Mouse (Mus musculus) common myeloid progenitor, adult 5-6 weeks (primary cell): ENCODE measurements around the gene Cyp4f39. TPM values are rescaled to one million over a fixed set of nuclear protein-coding genes. Genes with fewer than 3 reads are reported as not detected.
"Not testable (repeated sequence)": the region's sequence is repeated elsewhere in the genome, so short reads cannot be mapped to it uniquely, and the experiment has no call there.

Source experiments
- ATAC-seq: replicated peaks from 2 replicates; pipeline ENCODE4 v1.8.0; 2016; ENCODE audit warnings: low read depth, mild to moderate bottlenecking, moderate TSS enrichment, inconsistent platforms; ENCODE audit not compliant: poor library complexity, severe bottlenecking
- total RNA-seq: library from RNA; stranded (forward); fragments of 200-1000, 187-1606 nt; gene quantifications from 2 replicates; pipeline ENCODE4 v1.2.3, GENCODE M21; 2017

Cyp4f39 gene
- total RNA-seq, 1 experiment from 2014 or later, result 0.73 TPM

DNA sequence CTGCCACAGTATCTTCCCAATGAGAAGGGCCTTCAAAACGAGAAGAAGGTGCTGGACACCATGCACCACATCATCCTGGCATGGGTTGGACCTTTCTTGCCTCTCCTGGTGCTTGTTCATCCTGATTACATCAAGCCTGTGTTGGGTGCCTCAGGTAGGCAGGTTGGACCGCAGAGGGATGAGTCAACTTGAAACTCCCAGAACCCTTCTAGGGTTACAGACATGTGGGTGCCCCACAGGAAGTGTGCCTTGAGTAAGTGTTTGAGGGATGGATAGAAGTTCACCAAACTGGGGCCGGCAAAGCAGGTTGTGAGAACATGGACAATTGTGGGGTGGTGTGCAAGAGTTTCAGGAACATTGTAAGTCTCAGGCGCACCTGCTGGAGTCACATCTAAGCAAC lies 18.3 kb downstream of the Cyp4f39 start:
- no peak for ATAC-seq

DNA sequence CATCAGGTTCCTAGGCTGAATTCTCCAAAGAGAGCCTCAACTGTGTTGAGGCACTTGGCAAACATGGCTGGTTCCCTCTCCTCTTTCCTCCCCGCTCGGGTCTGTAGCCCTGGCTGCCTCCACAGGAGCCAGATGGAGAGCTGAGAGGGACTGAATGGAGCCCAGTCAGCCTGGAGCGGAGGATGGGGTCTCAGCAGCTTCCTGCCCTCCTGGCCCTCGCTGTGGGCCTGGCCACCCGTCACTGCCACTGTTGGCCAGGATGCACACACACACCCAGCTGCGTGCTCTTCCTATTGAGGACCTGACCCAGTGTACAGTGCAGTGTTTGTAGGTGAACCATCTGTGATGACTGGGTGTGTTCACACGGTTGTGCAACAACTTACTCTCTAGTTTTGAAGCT lies 19.7 kb downstream of the Cyp4f39 start:
- no peak for ATAC-seq

DNA sequence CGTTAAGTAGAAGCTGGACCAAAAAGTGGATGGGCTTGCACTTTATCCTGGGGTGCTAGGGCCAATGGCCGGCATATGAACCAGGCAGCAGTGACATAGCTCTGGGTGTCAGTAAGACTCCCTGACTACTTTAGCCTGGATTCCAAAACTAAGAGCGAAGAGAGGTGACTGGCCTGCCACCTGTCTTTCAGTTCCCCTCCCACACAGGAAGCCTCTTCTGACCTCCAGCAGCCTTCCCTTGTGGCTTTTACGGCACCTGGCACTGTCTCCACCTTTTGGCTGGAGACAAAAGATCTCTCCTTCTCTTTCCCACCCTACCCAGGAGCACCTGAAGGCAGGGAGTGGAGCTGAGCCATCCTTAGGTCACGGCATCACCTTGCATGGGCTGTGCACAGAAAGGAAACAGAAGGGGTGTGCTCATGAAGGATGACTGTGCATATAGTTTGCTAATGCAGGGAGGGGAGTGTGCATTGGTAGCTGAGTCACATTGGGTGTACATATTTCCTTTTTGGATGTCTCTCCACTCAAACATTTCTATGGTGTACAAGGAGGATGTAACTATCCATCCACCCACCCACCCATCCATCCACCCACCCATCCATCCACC lies 22.5 kb downstream of the Cyp4f39 start:
- no peak for ATAC-seq

DNA sequence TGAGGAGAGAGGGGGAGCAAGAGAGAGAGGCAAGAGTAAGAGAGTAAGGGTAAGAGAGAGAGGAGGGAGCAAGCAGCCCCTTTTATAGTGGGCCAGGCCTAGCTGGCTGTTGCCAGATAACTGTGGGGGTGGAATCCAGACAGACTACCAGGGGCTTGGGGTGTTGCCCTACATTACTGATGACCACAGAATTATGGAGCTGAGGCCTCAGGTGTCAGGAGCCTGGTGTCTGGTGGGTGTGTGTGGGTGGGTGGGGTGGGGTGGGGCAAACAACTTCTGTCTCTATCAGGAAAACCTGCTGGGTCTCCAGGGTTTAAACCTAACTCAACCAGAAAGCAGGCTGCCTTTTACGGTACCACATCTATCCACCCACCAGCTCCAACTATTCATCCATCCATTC lies 24.7 kb downstream of the Cyp4f39 start:
- ATAC-seq, result no peak

DNA sequence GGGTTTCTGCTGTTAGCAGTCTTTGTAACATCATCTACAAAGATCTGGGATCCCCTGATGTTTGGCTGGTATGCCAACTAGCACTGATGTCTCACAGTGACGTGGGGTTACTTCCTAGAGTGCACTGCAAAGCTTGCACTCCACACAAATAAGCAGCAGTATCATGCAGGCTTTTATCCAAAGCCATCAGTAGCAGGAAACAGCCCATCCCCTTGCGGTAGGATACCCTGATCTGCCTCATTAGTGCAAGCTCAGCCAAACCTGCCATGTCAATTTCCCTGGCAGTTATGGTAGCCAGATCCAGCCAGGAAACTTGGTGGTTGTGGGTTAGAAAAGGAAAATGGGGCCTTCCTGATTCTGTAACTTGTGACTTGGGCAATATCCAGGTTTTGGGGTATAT lies 26.2 kb downstream of the Cyp4f39 start:
- peak; percentile 48 for ATAC-seq

DNA sequence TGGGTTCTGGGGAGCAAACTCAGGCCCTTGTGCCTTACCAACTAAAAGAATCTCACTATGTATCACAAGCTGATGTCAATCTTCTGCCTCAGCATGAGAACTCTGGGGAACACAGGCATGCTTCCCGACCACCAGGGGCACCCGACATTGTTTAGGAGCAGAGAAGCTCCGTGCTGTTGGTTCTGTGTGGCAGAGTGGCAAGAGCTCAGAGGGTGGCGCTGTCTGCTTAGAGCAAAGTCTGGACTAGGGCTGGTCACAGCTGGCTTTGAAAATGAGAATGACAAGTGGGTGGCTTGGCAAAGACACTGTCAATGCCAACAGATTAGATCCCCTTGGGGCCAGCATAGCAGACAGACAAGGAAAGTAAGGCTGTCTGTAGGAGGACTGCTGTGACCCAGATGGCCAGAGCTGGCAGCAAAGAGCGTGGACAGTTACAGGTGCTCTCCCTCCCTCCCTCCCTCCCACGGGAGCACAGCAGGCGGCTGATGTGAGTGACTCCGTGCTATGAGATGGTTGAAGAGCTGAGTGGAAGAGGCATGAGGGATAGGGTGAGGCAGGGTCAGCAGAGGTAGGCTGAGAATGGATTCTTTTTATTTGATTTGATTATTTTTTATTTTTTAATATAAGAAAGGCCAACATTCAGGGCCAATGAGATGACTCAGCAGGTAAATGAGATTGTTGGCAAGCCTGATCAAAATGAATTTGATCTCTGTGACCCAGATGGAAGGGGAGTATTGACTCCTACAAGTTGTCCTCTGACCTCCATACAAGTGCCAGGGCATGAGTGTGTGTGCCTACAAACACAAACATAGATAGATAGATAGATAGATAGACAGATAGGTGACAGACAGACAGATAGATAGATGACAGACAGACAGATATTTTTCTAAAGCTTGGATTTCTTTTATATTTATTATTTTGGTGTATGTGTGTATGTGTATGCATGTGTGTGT lies 27.3 kb downstream of the Cyp4f39 start:
- ATAC-seq, result peak; percentile 67

DNA sequence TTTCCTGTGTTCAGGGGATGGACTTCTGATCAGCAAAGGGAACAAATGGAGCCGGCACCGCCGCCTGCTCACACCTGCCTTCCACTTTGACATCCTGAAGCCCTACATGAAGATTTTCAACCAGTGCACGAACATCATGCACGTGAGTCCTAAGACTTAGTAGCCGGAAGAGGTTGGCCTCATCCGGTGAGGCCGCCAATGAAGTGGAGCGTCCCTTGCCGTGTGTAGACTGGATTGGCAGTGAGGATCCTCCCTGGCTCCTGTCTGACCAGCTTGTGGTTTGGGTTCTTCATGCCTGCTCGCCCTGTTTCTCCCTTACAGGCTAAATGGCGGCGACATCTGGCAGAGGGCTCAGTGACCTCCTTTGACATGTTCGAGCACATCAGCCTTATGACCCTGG lies 29.2 kb downstream of the Cyp4f39 start:
- no peak for ATAC-seq

DNA sequence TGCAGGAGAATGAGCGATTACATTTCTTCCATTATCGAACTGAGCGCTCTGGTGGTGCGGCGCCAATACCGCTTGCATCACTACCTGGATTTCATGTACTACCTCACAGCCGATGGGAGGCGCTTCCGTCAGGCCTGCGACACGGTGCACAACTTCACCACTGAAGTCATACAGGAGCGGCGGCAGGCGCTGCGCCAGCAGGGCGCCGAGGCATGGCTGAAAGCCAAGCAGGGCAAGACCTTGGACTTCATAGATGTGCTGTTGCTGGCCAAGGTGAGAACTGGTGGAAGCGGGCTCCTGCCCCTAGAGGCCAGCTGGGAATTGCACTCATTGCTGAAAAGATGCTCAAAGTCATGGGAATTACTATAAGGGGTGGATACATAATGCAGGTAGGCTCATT lies 30.7 kb downstream of the Cyp4f39 start:
- ATAC-seq, result peak; percentile 68

DNA sequence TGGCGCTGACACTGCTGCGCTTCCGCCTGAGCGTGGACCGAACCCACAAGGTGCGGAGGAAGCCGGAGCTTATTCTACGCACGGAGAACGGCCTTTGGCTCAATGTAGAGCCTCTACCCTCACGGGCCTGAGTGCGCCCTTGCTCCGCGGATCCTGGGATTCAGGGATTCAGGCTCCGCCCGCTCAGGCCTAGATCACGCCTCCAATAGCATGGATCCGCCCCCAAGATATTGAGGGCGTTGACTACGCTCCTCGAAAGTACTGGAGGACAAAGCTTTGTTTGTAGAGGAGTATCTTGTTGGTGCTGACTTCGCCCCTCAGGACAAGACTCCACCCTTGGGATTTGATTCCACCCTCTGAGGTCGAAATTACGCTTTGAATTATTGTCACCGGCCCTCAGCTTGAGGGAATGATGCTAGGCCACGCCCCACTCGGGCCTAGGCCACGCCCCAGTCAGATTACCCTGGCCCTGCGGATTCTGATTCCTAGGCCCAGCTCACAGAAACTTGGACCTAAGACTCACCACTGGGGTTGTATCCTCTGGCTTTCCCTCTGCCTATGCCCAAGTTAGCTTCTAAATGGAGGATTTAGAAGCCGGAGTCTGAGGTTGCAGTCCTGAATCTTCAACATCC lies 39.9 kb downstream of the Cyp4f39 start:
- ATAC-seq, result peak; percentile 56

DNA sequence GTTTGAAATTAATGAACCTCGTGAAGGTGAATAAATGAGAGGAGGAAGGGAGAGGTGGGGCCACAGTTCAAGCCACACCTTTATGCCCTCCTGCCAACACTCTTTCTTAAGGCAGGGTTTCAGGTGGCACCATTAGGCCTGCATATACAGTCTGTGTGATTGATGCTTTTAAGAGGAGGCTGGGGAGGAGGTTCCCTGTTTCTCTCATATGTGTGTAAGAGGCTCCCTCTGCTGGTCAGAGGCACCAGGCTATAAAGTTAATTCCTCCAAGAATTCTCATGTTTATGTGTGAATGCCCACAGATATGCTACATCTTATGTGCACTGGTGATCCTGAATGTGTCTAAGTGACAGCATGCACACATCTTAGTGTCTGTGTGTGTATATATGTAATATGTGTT lies 42.1 kb downstream of the Cyp4f39 start:
- peak; percentile 92 for ATAC-seq

DNA sequence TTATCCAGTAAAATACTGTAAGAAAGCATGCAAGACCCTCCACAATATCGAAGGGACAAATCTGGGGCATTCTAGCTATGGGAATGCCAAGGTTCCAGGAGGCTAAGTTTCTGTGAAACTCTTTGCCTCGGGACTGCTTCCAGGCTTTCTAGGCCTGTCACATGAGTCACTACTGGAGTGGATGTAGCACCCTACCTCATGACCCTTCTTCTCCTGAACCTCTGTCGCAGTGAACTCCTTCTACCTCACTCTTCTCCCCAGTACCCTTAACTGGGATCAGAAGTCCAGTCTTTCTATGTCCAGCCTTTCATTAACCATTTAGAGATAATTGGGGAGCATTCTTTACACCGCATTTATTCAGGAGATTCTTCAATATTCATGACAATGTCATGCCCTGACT lies 48.0 kb downstream of the Cyp4f39 start:
- ATAC-seq, result not testable (repeated sequence)

DNA sequence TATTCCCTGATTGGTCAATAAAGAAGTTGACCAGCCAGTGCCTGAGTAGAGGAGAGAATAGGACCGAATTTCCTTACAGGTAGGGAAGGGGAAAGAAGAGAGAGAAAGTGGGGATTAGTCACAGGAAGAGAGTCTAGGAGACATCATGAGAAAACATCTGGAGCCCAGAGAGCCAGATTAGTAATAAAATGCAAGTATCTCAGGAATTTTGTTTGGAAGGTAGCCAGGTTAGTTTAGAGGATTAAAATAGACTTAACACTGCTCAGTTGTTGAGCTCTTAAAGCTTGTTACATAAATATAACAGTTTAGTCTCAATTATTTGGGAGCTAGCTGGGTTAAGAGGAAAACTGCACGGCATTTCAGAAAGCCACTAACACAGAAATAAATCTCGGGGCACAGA lies 48.5 kb downstream of the Cyp4f39 start:
- ATAC-seq, result no peak

DNA sequence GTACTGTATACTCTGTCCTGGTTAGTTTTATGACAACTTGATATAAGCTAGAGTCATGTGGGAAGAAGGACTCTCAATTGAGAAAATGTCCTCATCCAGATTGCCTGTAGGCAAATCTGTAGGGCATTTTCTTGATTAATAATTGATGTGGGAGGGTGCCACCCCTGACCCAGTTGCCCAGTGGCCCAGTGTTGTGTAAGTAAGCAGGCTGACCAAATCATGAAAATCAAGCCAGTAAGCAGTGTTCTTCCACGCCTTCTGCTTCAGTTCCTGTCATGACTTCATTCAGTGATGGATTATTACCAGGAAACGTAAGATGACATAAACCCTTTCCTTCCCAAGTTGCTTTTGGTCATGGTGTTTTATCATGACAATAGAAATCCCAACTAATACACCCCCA lies 50.6 kb downstream of the Cyp4f39 start:
- no peak for ATAC-seq

DNA sequence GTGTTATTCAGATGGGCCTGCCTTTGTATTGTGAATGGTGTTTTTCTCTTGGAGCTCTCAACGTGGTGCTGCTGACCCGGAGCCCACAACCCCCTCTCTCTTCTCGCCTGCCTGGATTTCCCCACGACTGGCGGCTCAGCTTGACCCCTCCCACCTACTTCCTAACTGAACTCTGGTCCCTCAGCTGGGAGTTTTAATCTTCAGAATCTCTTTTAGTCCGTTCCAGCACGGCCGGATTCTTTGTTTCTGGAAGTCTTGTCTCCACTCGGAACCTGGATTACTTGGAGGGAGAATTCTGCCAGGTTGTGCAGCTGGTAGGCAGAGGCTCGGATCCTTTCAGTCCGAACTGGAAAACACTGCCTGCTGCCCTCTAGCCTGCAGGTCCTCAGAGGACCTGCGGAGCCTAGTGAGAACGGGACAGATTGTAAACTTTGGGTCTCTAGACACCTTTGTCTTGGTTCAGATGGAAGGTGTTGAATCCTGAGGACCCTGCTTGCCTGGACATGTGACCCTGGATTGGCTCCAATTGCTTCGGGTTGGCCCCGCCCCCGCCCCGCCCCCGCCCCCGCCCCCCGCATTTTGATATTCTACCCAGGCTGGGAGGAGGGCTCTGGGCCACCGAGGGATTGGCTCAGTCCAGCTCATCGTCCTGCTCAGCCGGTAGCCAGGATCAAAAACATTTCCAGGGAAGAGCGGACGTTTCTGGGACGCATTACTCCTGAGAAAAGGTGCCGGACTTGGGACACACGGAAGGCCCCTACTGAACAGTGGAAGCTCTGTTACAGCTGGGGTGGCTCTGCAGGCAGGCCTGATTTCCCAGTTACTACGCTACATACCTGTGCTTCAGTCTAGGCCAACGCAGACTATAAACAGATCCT lies 53.6 kb downstream of the Cyp4f39 start, which contains the start of gene Cyp4f17:
TSS of gene Cyp4f17 (plus strand) at position 200 of the 878 bp plus-strand sequence.
- peak; percentile 68 for ATAC-seq

DNA sequence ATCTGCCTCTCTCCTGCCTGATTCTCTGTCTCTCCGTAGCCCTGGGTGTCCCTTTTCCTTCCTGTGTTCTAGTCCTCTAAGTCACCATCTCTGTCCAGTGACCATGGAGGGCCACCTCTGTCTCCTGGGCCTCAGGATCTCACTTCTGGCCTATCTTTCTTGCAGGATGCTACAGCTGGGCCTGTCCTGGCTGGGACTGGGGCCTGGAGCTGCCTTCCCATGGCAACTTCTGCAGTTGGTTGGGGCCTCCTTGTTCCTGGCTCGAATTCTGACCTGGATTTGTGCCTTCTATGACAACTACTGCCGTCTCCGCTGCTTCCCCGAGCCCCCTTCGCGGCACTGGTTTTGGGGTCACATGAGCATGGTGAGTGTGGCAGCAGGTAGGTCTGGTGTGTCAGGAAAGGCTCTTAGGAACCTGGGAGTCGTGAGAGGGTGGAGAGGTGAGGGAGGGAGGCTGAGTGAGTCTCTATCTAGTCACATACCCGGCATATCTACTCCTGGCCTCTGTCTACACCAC lies 54.3 kb downstream of the Cyp4f39 start:
- peak; percentile 12; the same call in 1 of the 2 replicates for ATAC-seq

DNA sequence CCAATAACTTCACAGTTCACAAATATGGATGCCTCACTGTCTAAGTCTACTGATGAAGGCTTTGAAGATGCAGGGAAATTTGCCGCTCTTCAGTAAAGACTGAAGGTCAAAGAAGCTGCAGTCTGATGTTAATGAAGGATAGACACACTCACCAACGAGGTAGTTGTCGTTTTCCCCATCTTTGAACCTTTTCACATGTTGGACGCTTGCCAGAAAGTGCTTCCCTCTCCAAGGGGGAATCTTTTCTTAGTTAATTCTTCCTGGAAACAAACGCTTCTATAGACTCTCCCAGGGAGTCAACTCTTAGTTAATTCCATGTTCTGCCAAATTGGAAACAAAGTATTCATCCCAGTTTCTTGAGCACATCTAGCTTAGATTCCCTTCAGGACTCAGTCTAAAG lies 63.6 kb downstream of the Cyp4f39 start:
- ATAC-seq, result no peak

DNA sequence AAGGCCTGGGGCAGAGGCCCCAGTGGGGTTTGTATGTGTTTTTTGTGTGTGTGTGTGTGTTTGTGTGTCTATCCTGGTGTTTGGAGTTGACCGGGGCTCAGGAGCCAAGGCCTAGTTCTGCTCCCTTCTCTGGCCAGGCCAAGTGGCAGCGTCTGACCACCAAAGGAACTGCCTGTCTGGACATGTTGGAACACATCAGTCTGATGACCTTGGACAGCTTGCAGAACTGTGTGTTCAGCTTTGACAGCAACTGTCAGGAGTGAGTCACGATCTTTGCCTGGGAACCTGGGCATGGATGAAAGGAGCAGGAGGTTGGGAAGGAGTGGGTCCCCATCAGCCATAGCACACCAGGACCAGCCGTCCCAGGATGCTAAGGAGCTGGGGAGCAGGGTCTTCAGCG lies 69.5 kb downstream of the Cyp4f39 start:
- ATAC-seq, result no peak

DNA sequence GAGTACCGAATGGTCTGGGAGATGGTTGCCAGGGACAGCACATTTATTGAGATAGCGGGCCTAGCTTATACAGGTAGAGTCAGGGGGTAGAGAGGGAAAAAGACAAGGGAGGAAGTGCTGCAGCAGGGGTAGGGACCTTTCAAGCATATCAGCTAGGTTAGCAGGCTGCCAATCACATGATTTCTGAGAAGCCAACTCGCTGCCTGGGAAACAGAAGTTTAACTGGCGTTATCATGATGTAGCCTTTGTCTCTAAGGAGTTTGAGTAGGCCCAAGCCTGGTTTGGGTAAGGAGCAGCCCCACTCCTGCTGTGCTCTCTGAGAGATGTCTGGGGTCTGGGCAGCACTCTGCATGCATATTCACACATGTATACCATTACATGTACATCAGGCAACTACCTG lies 69.9 kb downstream of the Cyp4f39 start:
- ATAC-seq, result no peak

DNA sequence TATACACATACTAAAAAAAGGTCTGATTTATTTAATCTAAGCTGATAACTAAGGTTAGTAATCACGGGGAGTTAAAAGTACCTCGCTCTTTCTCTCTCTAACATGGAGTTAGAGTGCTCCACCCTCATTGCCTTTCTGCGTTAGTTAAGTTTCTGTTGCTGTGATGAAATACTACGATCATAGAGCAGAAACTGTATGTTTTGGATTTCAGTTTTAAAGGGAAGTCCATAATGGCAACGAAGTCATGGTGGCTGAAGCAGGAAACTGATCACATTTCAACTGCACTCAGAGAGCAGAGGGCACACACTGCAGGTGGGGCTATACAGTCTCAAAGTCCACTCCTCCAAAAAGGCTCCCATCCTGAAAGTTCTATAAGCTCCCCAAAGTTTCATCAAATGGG lies 70.3 kb downstream of the Cyp4f39 start:
- ATAC-seq, result no peak

DNA sequence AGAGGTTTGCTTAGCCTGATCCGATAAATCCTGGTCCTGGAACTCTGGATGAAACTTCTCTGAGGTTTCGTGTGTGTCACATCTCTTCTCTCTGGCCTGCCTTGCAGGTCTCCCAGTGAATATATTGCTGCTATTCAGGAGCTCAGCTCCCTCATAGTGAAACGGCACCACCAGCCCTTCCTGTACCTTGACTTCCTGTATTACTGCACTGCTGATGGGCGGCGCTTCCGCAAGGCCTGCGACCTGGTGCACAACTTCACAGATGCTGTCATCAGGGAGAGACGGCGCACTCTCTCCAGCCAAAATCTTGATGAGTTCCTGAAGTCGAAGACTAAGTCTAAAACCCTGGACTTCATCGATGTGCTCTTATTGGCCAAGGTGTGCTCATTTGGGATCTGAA lies 71.4 kb downstream of the Cyp4f39 start:
- ATAC-seq, result peak; percentile 68
